Mouse (Mus musculus) G1E (cell line): Measurements from ENCODE around the gene Faf2. TPM values are rescaled to one million over a fixed set of nuclear protein-coding genes. Genes with fewer than 3 reads are reported as not detected.

Experiments
- ATAC-seq: 2 replicates; pipeline ENCODE4 v1.8.0; 2016; ENCODE audit warnings: mild to moderate bottlenecking; ENCODE audit not compliant: insufficient number of reproducible peaks, poor library complexity, low FRiP score, severe bottlenecking; ENCODE audit errors: extremely low read depth
- DNase-seq: peaks from one replicate; pipeline ENCODE4 v3.0.0; 2012; ENCODE audit warnings: low spot score
- H3K27me3 ChIP-seq: 2 replicates; pipeline ENCODE4 v1.6.1; 2012; ENCODE audit warnings: mild to moderate bottlenecking, low read length, inconsistent platforms; ENCODE audit not compliant: insufficient read depth
- H3K36me3 ChIP-seq: replicated peaks from 2 replicates; pipeline ENCODE3; 2012; ENCODE audit warnings: mild to moderate bottlenecking, inconsistent platforms
- H3K4me1 ChIP-seq: 2 replicates; pipeline ENCODE4 v1.6.1; 2012; ENCODE audit warnings: low read depth, low read length, inconsistent platforms, mixed read lengths; ENCODE audit not compliant: insufficient read depth
- H3K4me3 ChIP-seq: 2 replicates; pipeline ENCODE4 v1.5.1; 2012; ENCODE audit warnings: low read depth, mild to moderate bottlenecking, inconsistent platforms, low read length, moderate library complexity, mixed read lengths
- H3K9me3 ChIP-seq: replicated peaks from 2 replicates; pipeline ENCODE4 v1.6.1; 2012; ENCODE audit warnings: inconsistent platforms
- CTCF ChIP-seq: IDR thresholded peaks from 2 replicates; pipeline ENCODE4 v1.5.1; 2012; ENCODE audit warnings: low read depth, low read length, inconsistent platforms, mixed read lengths
- GATA1 ChIP-seq: IDR thresholded peaks from 2 replicates; pipeline ENCODE4 v1.6.1; 2012; ENCODE audit warnings: borderline replicate concordance, low read length, inconsistent platforms, mixed read lengths
- GATA2 ChIP-seq: IDR thresholded peaks from 2 replicates; pipeline ENCODE4 v1.6.1; 2012; ENCODE audit warnings: low read depth, low read length, inconsistent platforms, borderline replicate concordance
- POLR2AphosphoS5 ChIP-seq: IDR thresholded peaks from 2 replicates; pipeline ENCODE4 v1.6.1; 2012; ENCODE audit warnings: low read depth, low read length, inconsistent platforms; ENCODE audit not compliant: insufficient replicate concordance
- TAL1 ChIP-seq: conservative IDR thresholded peaks from 2 replicates; pipeline ENCODE4 v1.6.1; 2012; ENCODE audit warnings: low read depth, low read length, inconsistent platforms, mixed read lengths
- polyA plus RNA-seq: library from polyadenylated mRNA; stranded (reverse); fragments of >175 nt; gene quantifications from 2 replicates; pipeline ENCODE4 v1.2.3, GENCODE M21; 2012
- total RNA-seq, 2 experiments: library from RNA; stranded (forward) in 1 of 2; stranded (reverse) in 1 of 2; fragments of 200-1000 nt in 1 of 2; fragments of >200 nt in 1 of 2; fragmentation: Nextera tagmentation in 1 of 2; gene quantifications; 2 replicates each; pipeline ENCODE4 v1.2.3; 2014 to 2017

The Faf2 gene
- total and polyA plus RNA-seq, 3 experiments: 14.5 to 80.9 (median 47.9) TPM

- peaks cover 6% of the 10 kb centered on the region for H3K4me1 ChIP-seq
- no peaks in the 10 kb centered on the region for H3K9me3 ChIP-seq
- no peak overlapping the region for H3K4me3 ChIP-seq
- peaks cover 99% of the 10 kb centered on the region for H3K36me3 ChIP-seq
- TF ChIP-seq GATA2: no peak
- TF ChIP-seq TAL1: no peak
- no peak for TF ChIP-seq CTCF
- TF ChIP-seq GATA1: no peak
- no peak for TF ChIP-seq POLR2AphosphoS5
- H3K27me3 ChIP-seq: no peaks in the 10 kb centered on the region
- no peak for DNase-seq
- no peak for ATAC-seq
These were observed 28.9 kb downstream of the Faf2 start for GRCm38 (mm10) chr13:54650461-54650860.

- DNase-seq (no peak), ATAC-seq (no peak)
- TF ChIP-seq TAL1: no peak
- peaks cover 93% of the 10 kb centered on the region for H3K36me3 ChIP-seq
- no peak overlapping the region for H3K4me3 ChIP-seq
- no peaks in the 10 kb centered on the region for H3K4me1 ChIP-seq
- no peaks in the 10 kb centered on the region for H3K27me3 ChIP-seq
- H3K9me3 ChIP-seq: no peaks in the 10 kb centered on the region
These were observed 39.3 kb downstream of the Faf2 start for GRCm38 (mm10) chr13:54660877-54661276.

- DNase-seq (no peak), ATAC-seq (no peak)
- no peaks in the 10 kb centered on the region for H3K9me3 ChIP-seq
- H3K4me1 ChIP-seq: no peaks in the 10 kb centered on the region
- H3K27me3 ChIP-seq: no peaks in the 10 kb centered on the region
- no peak overlapping the region for H3K4me3 ChIP-seq
- TF ChIP-seq TAL1 (no peak), GATA1 (no peak), CTCF (no peak), POLR2AphosphoS5 (no peak), GATA2 (no peak)
- peaks cover 92% of the 10 kb centered on the region for H3K36me3 ChIP-seq
These were observed 39.8 kb downstream of the Faf2 start for GRCm38 (mm10) chr13:54661358-54661757.

GRCm38 (mm10) chr13:54663999-54664398, 42.4 kb downstream of the Faf2 start:
- ATAC-seq (no peak), DNase-seq (no peak)
- no peaks in the 10 kb centered on the region for H3K4me1 ChIP-seq
- H3K4me3 ChIP-seq: no peak overlapping the region
- H3K27me3 ChIP-seq: no peaks in the 10 kb centered on the region
- peaks cover 3% of the 10 kb centered on the region for H3K9me3 ChIP-seq
- H3K36me3 ChIP-seq: peaks cover 73% of the 10 kb centered on the region
- TF ChIP-seq TAL1: no peak
- TF ChIP-seq GATA2: no peak
- TF ChIP-seq POLR2AphosphoS5: no peak
- TF ChIP-seq GATA1: no peak
- no peak for TF ChIP-seq CTCF

GRCm38 (mm10) chr13:54664509-54664908, 42.9 kb downstream of the Faf2 start:
- DNase-seq: no peak
- no peak overlapping the region for H3K4me3 ChIP-seq
- H3K27me3 ChIP-seq: no peaks in the 10 kb centered on the region
- TF ChIP-seq CTCF (no peak), GATA1 (no peak), GATA2 (no peak), TAL1 (no peak), POLR2AphosphoS5 (no peak)
- H3K9me3 ChIP-seq: peaks cover 6% of the 10 kb centered on the region
- H3K36me3 ChIP-seq: peaks cover 68% of the 10 kb centered on the region
- H3K4me1 ChIP-seq: no peaks in the 10 kb centered on the region
- no peak for ATAC-seq

GRCm38 (mm10) chr13:54665062-54665461, 43.5 kb downstream of the Faf2 start:
- Histone ChIP-seq H3K36me3 (peaks cover 63% of the 10 kb centered on the region), H3K4me1 (no peaks in the 10 kb centered on the region), H3K4me3 (no peak overlapping the region), H3K9me3 (peaks cover 6% of the 10 kb centered on the region), H3K27me3 (no peaks in the 10 kb centered on the region)
- no peak for DNase-seq
- no peak for ATAC-seq
- TF ChIP-seq GATA2 (no peak), CTCF (no peak), TAL1 (no peak), GATA1 (no peak), POLR2AphosphoS5 (no peak)

- Histone ChIP-seq H3K36me3 (peaks cover 14% of the 10 kb centered on the region), H3K4me3 (no peak overlapping the region), H3K4me1 (peaks cover 2% of the 10 kb centered on the region; the same call in 1 of the 2 replicates), H3K9me3 (peaks cover 6% of the 10 kb centered on the region), H3K27me3 (no peaks in the 10 kb centered on the region)
- ATAC-seq (no peak), DNase-seq (no peak)
- TF ChIP-seq CTCF (no peak), GATA1 (no peak), POLR2AphosphoS5 (no peak), TAL1 (no peak), GATA2 (no peak)
These were observed 48.9 kb downstream of the Faf2 start for GRCm38 (mm10) chr13:54670491-54670890.
